Mouse (Mus musculus) megakaryocyte, embryonic 14.5 days (primary cell): ENCODE data around the gene R3hdm2.

Experiments used
- FLI1 ChIP-seq: IDR thresholded peaks from 2 replicates; pipeline ENCODE4 v1.6.1; 2012; ENCODE audit warnings: low read length, inconsistent platforms, mixed read lengths
- GATA1 ChIP-seq: IDR thresholded peaks from 3 replicates; pipeline ENCODE4 v1.6.1; 2012; ENCODE audit warnings: mixed read lengths, low read length, inconsistent platforms, borderline replicate concordance

- no peak for TF ChIP-seq GATA1
- no peak for TF ChIP-seq FLI1
Measured at GRCm38 (mm10) chr10:127352187-127352586, 27.9 kb upstream of the R3hdm2 start.
